Mouse (Mus musculus) gastrocnemius, postnatal 25 days (tissue): Measurements from ENCODE around the gene Lkaaear1. TPM values are rescaled to one million over a fixed set of nuclear protein-coding genes. Genes with fewer than 3 reads are reported as not detected.
A peak's percentile ranks its signal among the peaks of the same experiment; 100 is the strongest.

Experiments used
- DNase-seq: peaks from one replicate; pipeline ENCODE4 v3.0.0; 2022
- total RNA-seq, 2 experiments: library from RNA; stranded (reverse); gene quantifications; 1 replicate in 1 of 2; 2 replicates in 1 of 2; pipeline ENCODE4 v1.2.3; 2021

Lkaaear1 gene
- total RNA-seq, 2 experiments from 2014 or later = not detected

GRCm38 (mm10) chr2:181683381-181683780, 14.9 kb downstream of the Lkaaear1 start:
- no peak for DNase-seq

GRCm38 (mm10) chr2:181681978-181682377, 16.3 kb downstream of the Lkaaear1 start:
- no peak for DNase-seq

- DNase-seq = no peak
These were observed 17.5 kb downstream of the Lkaaear1 start for GRCm38 (mm10) chr2:181680716-181681117.

GRCm38 (mm10) chr2:181679951-181680715, 18.1 kb downstream of the Lkaaear1 start, which contains the start of gene Tcea2:
Tcea2 (plus strand) TSS chr2:181680310.
- DNase-seq = peak; percentile 73

GRCm38 (mm10) chr2:181678780-181679179, 19.5 kb downstream of the Lkaaear1 start:
- peak; percentile 76 for DNase-seq

GRCm38 (mm10) chr2:181677755-181678098, 20.5 kb downstream of the Lkaaear1 start:
- DNase-seq = no peak

GRCm38 (mm10) chr2:181677096-181677754, 21.0 kb downstream of the Lkaaear1 start:
- peak; percentile 54 for DNase-seq

GRCm38 (mm10) chr2:181676424-181676823, 21.8 kb downstream of the Lkaaear1 start:
- no peak for DNase-seq

- DNase-seq = peak; percentile 77
These were observed 22.8 kb downstream of the Lkaaear1 start for GRCm38 (mm10) chr2:181675454-181675853.

- DNase-seq = no peak
These were observed 23.3 kb downstream of the Lkaaear1 start for GRCm38 (mm10) chr2:181674934-181675333.

GRCm38 (mm10) chr2:181673501-181673900, 24.7 kb downstream of the Lkaaear1 start:
- no peak for DNase-seq

GRCm38 (mm10) chr2:181671984-181672383, 26.3 kb downstream of the Lkaaear1 start:
- DNase-seq = no peak

- peak; percentile 48 for DNase-seq
These were observed 26.9 kb downstream of the Lkaaear1 start, which contains the start of gene Sox18 for GRCm38 (mm10) chr2:181671326-181671725. Sox18 (minus strand) TSS chr2:181671640.

GRCm38 (mm10) chr2:181670913-181671311, 27.3 kb downstream of the Lkaaear1 start:
- no peak for DNase-seq

- DNase-seq = no peak
These were observed 27.8 kb downstream of the Lkaaear1 start for GRCm38 (mm10) chr2:181670285-181670912.

- peak; percentile 45 for DNase-seq
These were observed 35.0 kb downstream of the Lkaaear1 start for GRCm38 (mm10) chr2:181663298-181663630.

- DNase-seq = peak; percentile 38
These were observed 35.5 kb downstream of the Lkaaear1 start for GRCm38 (mm10) chr2:181662620-181663297.

- peak; percentile 83 for DNase-seq
These were observed 38.6 kb downstream of the Lkaaear1 start for GRCm38 (mm10) chr2:181659609-181660055.

GRCm38 (mm10) chr2:181658930-181659555, 39.2 kb downstream of the Lkaaear1 start:
- DNase-seq = peak; percentile 49

GRCm38 (mm10) chr2:181658528-181658927, 39.7 kb downstream of the Lkaaear1 start:
- DNase-seq = no peak

- DNase-seq = no peak
These were observed 40.8 kb downstream of the Lkaaear1 start for GRCm38 (mm10) chr2:181657441-181657840.

- no peak for DNase-seq
These were observed 41.5 kb downstream of the Lkaaear1 start, which contains the start of gene Gm29797 for GRCm38 (mm10) chr2:181656734-181657133. Gm29797 (plus strand) TSS chr2:181657034.
